Mouse (Mus musculus) spleen, adult 2 months (tissue): ENCODE measurements around the gene Rhbdd1.

ENCODE experiments used
- CTCF ChIP-seq: fragments of 200-500 bp; IDR thresholded peaks from 2 replicates; pipeline ENCODE4 v1.5.1; 2011; ENCODE audit warnings: mild to moderate bottlenecking, inconsistent platforms; ENCODE audit not compliant: insufficient read depth, insufficient read length, insufficient replicate concordance; ENCODE audit errors: extremely low read depth
- POLR2A ChIP-seq: fragments of 200-500 bp; IDR thresholded peaks from 2 replicates; pipeline ENCODE4 v1.6.1; 2011; ENCODE audit warnings: low read depth, low read length, inconsistent platforms

DNA sequence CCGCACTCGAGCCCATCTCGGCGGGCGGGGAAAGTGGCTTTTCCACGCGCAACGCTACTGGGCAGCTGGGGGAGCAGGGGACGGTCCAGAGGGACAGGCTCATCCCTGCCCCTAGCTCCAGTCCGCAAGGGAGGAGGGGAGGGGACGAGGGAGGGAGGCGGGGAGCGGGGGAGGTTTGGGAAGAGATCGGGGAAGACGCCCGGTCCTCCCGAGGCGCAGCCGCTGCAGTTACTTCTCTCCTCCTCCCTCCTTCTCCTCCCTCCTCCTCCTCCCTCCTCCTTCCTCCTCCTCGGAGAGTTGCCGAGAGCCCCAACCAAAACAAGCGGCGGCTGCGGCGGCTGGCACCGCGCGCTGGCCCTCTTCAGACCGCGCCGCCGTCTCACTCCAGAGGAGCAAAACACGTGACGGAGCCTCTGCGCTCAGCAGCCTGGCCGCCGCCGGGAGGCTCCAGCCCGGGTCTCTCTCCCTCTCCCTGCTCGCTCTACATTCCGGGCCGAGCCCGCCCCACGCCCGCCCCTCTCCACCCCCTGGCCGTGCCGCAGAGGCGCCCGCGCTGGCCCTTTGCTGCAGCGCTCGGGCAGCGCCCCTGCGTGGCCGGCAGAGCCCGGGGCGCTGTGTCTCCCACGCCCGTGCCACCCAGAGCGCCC, 25.0 kb upstream of the Rhbdd1 start, which contains the start of gene Irs1:
- TF ChIP-seq CTCF (peak; percentile 14; the same call in 1 of the 2 replicates), POLR2A (no peak)
